20 mouse cellular contexts compared by ENCODE assay signal in the genomic region with DNA sequence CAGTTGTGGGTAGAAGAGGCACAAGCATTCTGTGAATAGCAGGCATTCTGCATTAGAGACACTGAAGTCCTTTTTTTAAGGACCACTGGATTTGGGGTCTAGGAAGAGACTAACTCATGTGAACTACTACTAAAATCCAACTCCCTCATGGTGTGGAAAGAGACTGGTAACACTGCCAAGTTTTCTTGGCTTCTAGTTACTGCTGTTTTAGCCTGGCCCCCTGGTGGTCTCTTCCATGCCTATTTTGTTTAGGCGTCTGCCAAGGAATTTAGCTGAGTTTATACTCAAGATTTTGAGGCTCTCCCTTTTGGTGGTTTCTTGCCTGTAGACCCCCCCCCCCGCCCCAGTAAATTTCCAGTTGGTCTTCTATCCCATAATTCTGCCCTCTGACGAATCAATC. TPM values are rescaled to one million over a fixed set of nuclear protein-coding genes. Genes with fewer than 3 reads are reported as not detected.
DNase-seq lines count a peak whose midpoint lies in the region; ATAC-seq and TF ChIP-seq lines count a peak whose summit lies in the region.
"Had no signal": no experiment of that assay in that cellular context is flagged by ENCODE, and none has a peak within 500 bp of the region (broad histone marks: within the 10 kb centered on the region; RNA-seq: fewer than 3 reads in every experiment).

No protein-coding gene starts in this region.

- no peak overlapping the region for H3K27ac ChIP-seq in lung, embryonic 14.5 days (ENCODE audit: low read depth)
- no peak overlapping the region for H3K27ac ChIP-seq in limb, embryonic 15.5 days
- H3K27ac ChIP-seq: embryonic facial prominence, embryonic 12.5 days; left cerebral cortex, adult 2 months; lung, embryonic 15.5 days; midbrain, embryonic 12.5 days; neural tube, embryonic 12.5 days had no signal

- no peak for ATAC-seq in lung, embryonic 14.5 days (ENCODE audit: insufficient read depth)
- ATAC-seq in limb, embryonic 15.5 days (ENCODE audit: insufficient number of reproducible peaks, low FRiP score, low TSS enrichment, low read depth), result 0 out of 2 replicates have a peak, but pooled peaks have one; percentile 61
- ATAC-seq: hindbrain, embryonic 16.5 days had no signal

- peaks cover 6% of the 10 kb centered on the region; the same call in 1 of the 2 replicates for H3K4me1 ChIP-seq in lung, embryonic 14.5 days (ENCODE audit: insufficient read depth)
- no peaks in the 10 kb centered on the region for H3K4me1 ChIP-seq in limb, embryonic 15.5 days
- H3K4me1 ChIP-seq: embryonic facial prominence, embryonic 12.5 days; midbrain, embryonic 12.5 days; neural tube, embryonic 12.5 days had no signal

- DNase-seq in heart, postnatal 10 days, result peak; percentile 8 to 26
- no peak for DNase-seq in heart, postnatal 25 days (ENCODE audit: low spot score)
- DNase-seq in lung, embryonic 14.5 days, result peak; percentile 85
- DNase-seq in lung, postnatal 14 days, result no peak
- DNase-seq in R1 (ENCODE audit: low read depth, low spot score), result peak; percentile 11
- no peak for DNase-seq in right cerebral cortex, postnatal 36 days (ENCODE audit: low spot score in 2 of 2)
- DNase-seq: adrenal gland, postnatal 36 days; kidney, adult 8-10 months; liver; right cerebral cortex, postnatal 14 days had no signal

- H3K9me3 ChIP-seq in lung, embryonic 14.5 days (ENCODE audit: low read depth, low read length), result no peaks in the 10 kb centered on the region
- H3K9me3 ChIP-seq in limb, embryonic 15.5 days, result no peaks in the 10 kb centered on the region
- H3K9me3 ChIP-seq: embryonic facial prominence, embryonic 12.5 days; lung, embryonic 15.5 days; midbrain, embryonic 12.5 days; neural tube, embryonic 12.5 days had no signal

- no peaks in the 10 kb centered on the region for H3K36me3 ChIP-seq in lung, embryonic 14.5 days (ENCODE audit: insufficient read depth)
- H3K36me3 ChIP-seq in limb, embryonic 15.5 days, result no peaks in the 10 kb centered on the region
- H3K36me3 ChIP-seq: embryonic facial prominence, embryonic 12.5 days; lung, embryonic 15.5 days; midbrain, embryonic 12.5 days; neural tube, embryonic 12.5 days had no signal

- peak; percentile 52 for TF ChIP-seq CTCF in lung, embryonic 14.5 days (IDR thresholded peaks at IDR 0.05; ENCODE audit: low read depth)

- no peaks in the 10 kb centered on the region for H3K27me3 ChIP-seq in lung, embryonic 14.5 days (ENCODE audit: insufficient read depth, low read length)
- no peaks in the 10 kb centered on the region for H3K27me3 ChIP-seq in limb, embryonic 15.5 days
- H3K27me3 ChIP-seq: embryonic facial prominence, embryonic 12.5 days; lung, embryonic 15.5 days; midbrain, embryonic 12.5 days; neural tube, embryonic 12.5 days had no signal

- WGBS in lung, embryonic 14.5 days, result 42% methylated on average over 3 of the region's 3 CpGs
- WGBS in limb, embryonic 15.5 days, result 50% methylated on average over 3 of the region's 3 CpGs

- H3K4me2 ChIP-seq in lung, embryonic 14.5 days, result no peak overlapping the region
- no peak overlapping the region for H3K4me2 ChIP-seq in limb, embryonic 15.5 days
- H3K4me2 ChIP-seq: embryonic facial prominence, embryonic 12.5 days; lung, embryonic 15.5 days; midbrain, embryonic 12.5 days; neural tube, embryonic 12.5 days had no signal

- intact Hi-C loops in heart, postnatal 10 days (cut with DNase I), result no loop called here
- intact Hi-C loops in heart, postnatal 25 days (cut with DNase I), result no loop called here

- no peak overlapping the region for H3K9ac ChIP-seq in lung, embryonic 14.5 days
- H3K9ac ChIP-seq in limb, embryonic 15.5 days, result no peak overlapping the region
- H3K9ac ChIP-seq: embryonic facial prominence, embryonic 12.5 days; lung, embryonic 15.5 days; midbrain, embryonic 12.5 days; neural tube, embryonic 12.5 days had no signal

- no peak overlapping the region for H3K4me3 ChIP-seq in lung, embryonic 14.5 days (ENCODE audit: low read depth, low read length)
- no peak overlapping the region for H3K4me3 ChIP-seq in limb, embryonic 15.5 days
- H3K4me3 ChIP-seq: embryonic facial prominence, embryonic 12.5 days; left cerebral cortex, adult 2 months; lung, embryonic 15.5 days; midbrain, embryonic 12.5 days; neural tube, embryonic 12.5 days had no signal

RNA-seq across cellular contexts. Expression of a gene that starts 18.8 kb away (rescaled TPM):
- not detected for total RNA-seq in heart, postnatal 10 days (2021)
- not detected for total RNA-seq in heart, postnatal 25 days (2021)
- not detected in 2 replicates for polyA plus RNA-seq in lung, embryonic 14.5 days (2014; fragmentation: Nextera tagmentation; extraction: Ambion mirVana)
- not detected in 2 replicates for polyA plus RNA-seq in limb, embryonic 15.5 days (2015; fragmentation: Nextera tagmentation; extraction: Ambion mirVana)
- total RNA-seq: adrenal gland, postnatal 36 days; MEL had no signal
- polyA plus RNA-seq: embryonic facial prominence, embryonic 12.5 days; forebrain, embryonic 11.5 days; heart, embryonic 14.5 days; hindbrain, embryonic 16.5 days; lung, embryonic 15.5 days; midbrain, embryonic 12.5 days; neural tube, embryonic 12.5 days had no signal

Comparison
In these comparisons a context has a peak if more than half of its experiments do, and no peak if none do; other contexts are left out.
1. DNase-seq: peak in heart, postnatal 10 days (2 of 2), lung, embryonic 14.5 days (single experiment) and R1 (single experiment); none in heart, postnatal 25 days (single experiment), lung, postnatal 14 days (single experiment) and right cerebral cortex, postnatal 36 days (0 of 2).